Mouse (Mus musculus): ENCODE measurements at regions not wholly inside any gene's neighbourhood (a gene's known extent, or its start where the extent isn't known, plus 50 kb on each side); places are given as distances from the start of the nearest gene placed in this dataset.

GRCm38 (mm10) chr13:51297231-51297880 lies 111.1 kb upstream of the S1pr3 start:
- no peak for TF ChIP-seq CTCF (IDR thresholded peaks at IDR 0.05; ENCODE audit: low read depth)
- no peak for TF ChIP-seq EP300 (optimal IDR thresholded peaks at IDR 0.05)
